Comparison of ENCODE assay signal across 24 mouse cellular contexts in the genomic region with DNA sequence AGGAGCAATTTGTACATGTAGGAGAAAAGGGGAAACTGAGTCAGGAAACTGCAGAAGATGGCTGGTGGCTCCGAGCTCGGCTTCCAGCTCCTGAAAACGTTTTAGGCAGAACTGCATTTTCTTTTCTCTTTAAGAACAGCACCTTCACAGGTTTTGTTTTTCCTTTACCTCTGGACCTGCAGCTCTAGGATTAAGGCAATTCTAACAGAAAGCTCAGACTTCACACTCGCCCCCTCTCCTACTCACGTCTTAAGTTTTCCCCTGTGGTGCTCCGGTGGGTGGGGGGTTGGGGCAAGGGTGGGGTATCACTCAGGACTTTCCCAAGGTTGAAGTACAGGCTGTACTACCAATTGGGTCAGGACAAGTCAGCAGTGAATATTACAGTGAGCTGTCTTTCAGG. TPM values are rescaled to one million over a fixed set of nuclear protein-coding genes. Genes with fewer than 3 reads are reported as not detected.
DNase-seq lines count a peak whose midpoint lies in the region; ATAC-seq and TF ChIP-seq lines count a peak whose summit lies in the region.
"Had no signal": no experiment of that assay in that cellular context is flagged by ENCODE, and none has a peak within 500 bp of the region (broad histone marks: within the 10 kb centered on the region; RNA-seq: fewer than 3 reads in every experiment).

No protein-coding gene starts in this region.

- H3K36me3 ChIP-seq in forebrain, embryonic 11.5 days (ENCODE audit: control insufficient read depth, insufficient read depth, low read length) = no peaks in the 10 kb centered on the region
- no peaks in the 10 kb centered on the region for H3K36me3 ChIP-seq in forebrain, embryonic 10.5 days (replicated peaks)
- H3K36me3 ChIP-seq in intestine, embryonic 16.5 days (ENCODE audit: control insufficient read depth, insufficient read depth, low read length) = no peaks in the 10 kb centered on the region
- H3K36me3 ChIP-seq in small intestine, adult 2 months (ENCODE audit: control insufficient read depth, insufficient read depth, low read length) = no peaks in the 10 kb centered on the region
- no peaks in the 10 kb centered on the region for H3K36me3 ChIP-seq in kidney, embryonic 16.5 days (ENCODE audit: insufficient read depth, low read length)
- H3K36me3 ChIP-seq: embryonic facial prominence, embryonic 10.5 days; forebrain, embryonic 15.5 days; G1E; heart, embryonic 12.5 days; hindbrain, embryonic 15.5 days had no signal

- no peak for TF ChIP-seq CTCF in small intestine, adult 2 months (IDR thresholded peaks at IDR 0.05; ENCODE audit: extremely low read depth, insufficient read length, insufficient replicate concordance, low read depth, low read length)

- no peak overlapping the region for H3K9ac ChIP-seq in forebrain, embryonic 11.5 days (ENCODE audit: low read length)
- H3K9ac ChIP-seq in intestine, embryonic 16.5 days (ENCODE audit: low read depth, low read length) = no peak overlapping the region
- H3K9ac ChIP-seq in kidney, embryonic 16.5 days (replicated peaks; ENCODE audit: low read length) = no peak overlapping the region
- H3K9ac ChIP-seq: forebrain, embryonic 15.5 days; heart, embryonic 12.5 days; hindbrain, embryonic 15.5 days had no signal

- no peak overlapping the region for H3K4me2 ChIP-seq in forebrain, embryonic 11.5 days (ENCODE audit: low read depth, low read length, severe bottlenecking)
- 0 out of 2 replicates have a peak overlapping the region, but pooled peaks have one; percentile 16 for H3K4me2 ChIP-seq in intestine, embryonic 16.5 days (ENCODE audit: low read depth, low read length)
- no peak overlapping the region; the same call in 1 of the 2 replicates for H3K4me2 ChIP-seq in kidney, embryonic 16.5 days (replicated peaks; ENCODE audit: low read depth, low read length)
- H3K4me2 ChIP-seq: forebrain, embryonic 15.5 days; heart, embryonic 12.5 days; hindbrain, embryonic 15.5 days had no signal

- no peak overlapping the region for H3K27ac ChIP-seq in forebrain, embryonic 11.5 days (ENCODE audit: low read depth, low read length)
- H3K27ac ChIP-seq in forebrain, embryonic 10.5 days = no peak overlapping the region
- H3K27ac ChIP-seq in intestine, embryonic 16.5 days (ENCODE audit: low read length) = no peak overlapping the region
- no peak overlapping the region for H3K27ac ChIP-seq in small intestine, adult 2 months (ENCODE audit: insufficient read depth, low read depth, low read length)
- no peak overlapping the region for H3K27ac ChIP-seq in kidney, embryonic 16.5 days (ENCODE audit: low read length)
- H3K27ac ChIP-seq: embryonic facial prominence, embryonic 10.5 days; forebrain, embryonic 15.5 days; hindbrain, embryonic 15.5 days had no signal

- DNase-seq in forebrain, embryonic 11.5 days (ENCODE audit: low spot score) = peak; percentile 15
- no peak for DNase-seq in forebrain, embryonic 10.5 days (ENCODE audit: extremely low spot score, low spot score)
- DNase-seq in urinary bladder, postnatal 4 days (ENCODE audit: low spot score in 2 of 2) = peak; percentile 12 to 52
- no peak for DNase-seq in urinary bladder, adult 2 months (ENCODE audit: low spot score)
- DNase-seq in spleen, postnatal 10 days (ENCODE audit: low spot score in 2 of 2) = no peak
- DNase-seq: adrenal gland, postnatal 14 days; B cell, adult 2 months; cerebellum, adult 18-20 months; cerebellum, adult 9-11 months; cerebellum, postnatal 36 days; heart, postnatal 36 days had no signal

- no peaks in the 10 kb centered on the region for H3K27me3 ChIP-seq in forebrain, embryonic 11.5 days (ENCODE audit: control insufficient read depth, insufficient read depth, low read length)
- H3K27me3 ChIP-seq in forebrain, embryonic 10.5 days (ENCODE audit: poor library complexity, severe bottlenecking) = no peaks in the 10 kb centered on the region
- H3K27me3 ChIP-seq in intestine, embryonic 16.5 days (replicated peaks; ENCODE audit: control insufficient read depth, insufficient read depth, low read length) = no peaks in the 10 kb centered on the region
- H3K27me3 ChIP-seq in small intestine, adult 2 months (ENCODE audit: control insufficient read depth, insufficient read depth, low read length) = no peaks in the 10 kb centered on the region
- no peaks in the 10 kb centered on the region for H3K27me3 ChIP-seq in kidney, embryonic 16.5 days (ENCODE audit: insufficient read depth, low read length)
- H3K27me3 ChIP-seq: forebrain, embryonic 15.5 days; hindbrain, embryonic 15.5 days had no signal

- no peaks in the 10 kb centered on the region for H3K4me1 ChIP-seq in forebrain, embryonic 11.5 days (replicated peaks; ENCODE audit: control insufficient read depth, insufficient read depth, low read length)
- no peaks in the 10 kb centered on the region for H3K4me1 ChIP-seq in forebrain, embryonic 10.5 days
- no peaks in the 10 kb centered on the region for H3K4me1 ChIP-seq in intestine, embryonic 16.5 days (ENCODE audit: control insufficient read depth, insufficient read depth, low read length)
- peaks cover 12% of the 10 kb centered on the region; the same call in 1 of the 2 replicates for H3K4me1 ChIP-seq in small intestine, adult 2 months (ENCODE audit: control insufficient read depth, insufficient read depth, insufficient read length, low read length)
- no peaks in the 10 kb centered on the region for H3K4me1 ChIP-seq in kidney, embryonic 16.5 days (ENCODE audit: insufficient read depth, low read length)
- H3K4me1 ChIP-seq: embryonic facial prominence, embryonic 10.5 days; forebrain, embryonic 15.5 days; heart, embryonic 12.5 days; hindbrain, embryonic 15.5 days had no signal

- ATAC-seq in forebrain, embryonic 11.5 days (replicated peaks; ENCODE audit: low FRiP score) = no peak
- ATAC-seq in intestine, embryonic 16.5 days = no peak
- no peak for ATAC-seq in kidney, embryonic 16.5 days (ENCODE audit: low FRiP score, low TSS enrichment)
- ATAC-seq: CD4-positive, CD25-positive, alpha-beta regulatory T cell, adult 4 months; forebrain, embryonic 15.5 days had no signal

- no peak overlapping the region for H3K4me3 ChIP-seq in forebrain, embryonic 11.5 days (ENCODE audit: low read depth, low read length)
- H3K4me3 ChIP-seq in forebrain, embryonic 10.5 days = no peak overlapping the region
- no peak overlapping the region for H3K4me3 ChIP-seq in intestine, embryonic 16.5 days (ENCODE audit: low read length)
- H3K4me3 ChIP-seq in small intestine, adult 2 months (ENCODE audit: low read depth, low read length) = peak overlapping the region; percentile 31; the same call in 1 of the 2 replicates
- no peak overlapping the region for H3K4me3 ChIP-seq in kidney, embryonic 16.5 days (ENCODE audit: low read length)
- H3K4me3 ChIP-seq: embryonic facial prominence, embryonic 10.5 days; forebrain, embryonic 15.5 days; heart, embryonic 12.5 days; hindbrain, embryonic 15.5 days had no signal

- no peak for TF ChIP-seq POLR2A in small intestine, adult 2 months (IDR thresholded peaks at IDR 0.05; ENCODE audit: low read depth, low read length)

- no peaks in the 10 kb centered on the region for H3K9me3 ChIP-seq in forebrain, embryonic 11.5 days (ENCODE audit: control insufficient read depth, low read length)
- H3K9me3 ChIP-seq in forebrain, embryonic 10.5 days = no peaks in the 10 kb centered on the region
- no peaks in the 10 kb centered on the region for H3K9me3 ChIP-seq in intestine, embryonic 16.5 days (ENCODE audit: control insufficient read depth, low read length)
- no peaks in the 10 kb centered on the region for H3K9me3 ChIP-seq in kidney, embryonic 16.5 days (ENCODE audit: low read length)
- H3K9me3 ChIP-seq: embryonic facial prominence, embryonic 10.5 days; forebrain, embryonic 15.5 days; G1E; hindbrain, embryonic 15.5 days had no signal

- 56% methylated on average over 6 of the region's 6 CpGs for WGBS in forebrain, embryonic 11.5 days
- WGBS in forebrain, embryonic 10.5 days = 54% methylated on average over 6 of the region's 6 CpGs
- WGBS in intestine, embryonic 16.5 days = 45% methylated on average over 6 of the region's 6 CpGs
- WGBS in small intestine, adult 2 months = 49% methylated on average over 6 of the region's 6 CpGs
- 56% methylated on average over 6 of the region's 6 CpGs for WGBS in kidney, embryonic 16.5 days

RNA-seq across cellular contexts. Expression of a gene that starts 0.4 kb away (rescaled TPM):
- polyA plus RNA-seq in forebrain, embryonic 11.5 days (2014; fragmentation: Nextera tagmentation; extraction: Ambion mirVana) = not detected in 2 replicates
- polyA plus RNA-seq in forebrain, embryonic 10.5 days (2016; fragmentation: Nextera tagmentation; extraction: Ambion mirVana) = 0.12 TPM in 1 of 2 replicates, not detected in the other
- 2.4 and 3.1 TPM in 2 replicates for polyA plus RNA-seq in urinary bladder, adult 2 months (2012; rRNA removed)
- 1.5 and 2.6 TPM in 2 replicates for polyA plus RNA-seq in intestine, embryonic 16.5 days (2015; fragmentation: Nextera tagmentation; extraction: Ambion mirVana)
- polyA plus RNA-seq in small intestine, adult 2 months (2012; rRNA removed) = 6.7 and 30.1 TPM in 2 replicates
- polyA plus RNA-seq in kidney, embryonic 16.5 days (2015; fragmentation: Nextera tagmentation; extraction: Ambion mirVana) = 0.46 and 0.58 TPM in 2 replicates
- polyA plus RNA-seq: embryonic facial prominence, embryonic 10.5 days; G1E; heart, embryonic 12.5 days had no signal

RNA-seq across cellular contexts. Expression of a gene that starts 19.5 kb away (rescaled TPM):
- polyA plus RNA-seq in forebrain, embryonic 11.5 days (2014; fragmentation: Nextera tagmentation; extraction: Ambion mirVana) = 0.35 and 0.60 TPM in 2 replicates
- polyA plus RNA-seq in forebrain, embryonic 10.5 days (2016; fragmentation: Nextera tagmentation; extraction: Ambion mirVana) = 0.33 and 0.70 TPM in 2 replicates
- polyA plus RNA-seq in urinary bladder, adult 2 months (2012; rRNA removed) = 5.3 and 5.7 TPM in 2 replicates
- polyA plus RNA-seq in intestine, embryonic 16.5 days (2015; fragmentation: Nextera tagmentation; extraction: Ambion mirVana) = 8.9 and 9.8 TPM in 2 replicates
- 11.5 and 55.5 TPM in 2 replicates for polyA plus RNA-seq in small intestine, adult 2 months (2012; rRNA removed)
- 1.8 and 2.3 TPM in 2 replicates for polyA plus RNA-seq in kidney, embryonic 16.5 days (2015; fragmentation: Nextera tagmentation; extraction: Ambion mirVana)

RNA-seq across cellular contexts. Expression of a gene that starts 26.5 kb away (rescaled TPM):
- not detected in 2 replicates for polyA plus RNA-seq in forebrain, embryonic 11.5 days (2014; fragmentation: Nextera tagmentation; extraction: Ambion mirVana)
- not detected in 2 replicates for polyA plus RNA-seq in forebrain, embryonic 10.5 days (2016; fragmentation: Nextera tagmentation; extraction: Ambion mirVana)
- polyA plus RNA-seq in urinary bladder, adult 2 months (2012; rRNA removed) = not detected in 2 replicates
- 0.06 TPM in 1 of 2 replicates, not detected in the other for polyA plus RNA-seq in intestine, embryonic 16.5 days (2015; fragmentation: Nextera tagmentation; extraction: Ambion mirVana)
- polyA plus RNA-seq in small intestine, adult 2 months (2012; rRNA removed) = 0.13 and 0.18 TPM in 2 replicates
- polyA plus RNA-seq in kidney, embryonic 16.5 days (2015; fragmentation: Nextera tagmentation; extraction: Ambion mirVana) = not detected in 2 replicates
- polyA plus RNA-seq: CD4-positive, CD25-positive, alpha-beta regulatory T cell, adult 4 months; embryonic facial prominence, embryonic 10.5 days; embryonic facial prominence, embryonic 14.5 days; forebrain, embryonic 15.5 days; G1E; gonadal fat pad, adult 2 months; heart, embryonic 12.5 days; hindbrain, embryonic 11.5 days; hindbrain, embryonic 15.5 days had no signal

RNA-seq across cellular contexts. Expression of a gene that starts 26.6 kb away (rescaled TPM):
- polyA plus RNA-seq in forebrain, embryonic 11.5 days (2014; fragmentation: Nextera tagmentation; extraction: Ambion mirVana) = not detected in 2 replicates
- polyA plus RNA-seq in forebrain, embryonic 10.5 days (2016; fragmentation: Nextera tagmentation; extraction: Ambion mirVana) = not detected in 2 replicates
- not detected in 2 replicates for polyA plus RNA-seq in urinary bladder, adult 2 months (2012; rRNA removed)
- not detected in 2 replicates for polyA plus RNA-seq in intestine, embryonic 16.5 days (2015; fragmentation: Nextera tagmentation; extraction: Ambion mirVana)
- polyA plus RNA-seq in small intestine, adult 2 months (2012; rRNA removed) = not detected in 2 replicates
- not detected in 2 replicates for polyA plus RNA-seq in kidney, embryonic 16.5 days (2015; fragmentation: Nextera tagmentation; extraction: Ambion mirVana)
- polyA plus RNA-seq: CD4-positive, CD25-positive, alpha-beta regulatory T cell, adult 4 months; embryonic facial prominence, embryonic 10.5 days; embryonic facial prominence, embryonic 14.5 days; forebrain, embryonic 15.5 days; G1E; gonadal fat pad, adult 2 months; heart, embryonic 12.5 days; heart, embryonic 16.5 days; hindbrain, embryonic 11.5 days; hindbrain, embryonic 15.5 days had no signal

RNA-seq across cellular contexts. Expression of a gene that starts 40.7 kb away (rescaled TPM):
- not detected in 2 replicates for polyA plus RNA-seq in forebrain, embryonic 11.5 days (2014; fragmentation: Nextera tagmentation; extraction: Ambion mirVana)
- polyA plus RNA-seq in forebrain, embryonic 10.5 days (2016; fragmentation: Nextera tagmentation; extraction: Ambion mirVana) = not detected in 2 replicates
- 0.15 and 0.16 TPM in 2 replicates for polyA plus RNA-seq in urinary bladder, adult 2 months (2012; rRNA removed)
- 0.20 TPM in 1 of 2 replicates, not detected in the other for polyA plus RNA-seq in intestine, embryonic 16.5 days (2015; fragmentation: Nextera tagmentation; extraction: Ambion mirVana)
- polyA plus RNA-seq in small intestine, adult 2 months (2012; rRNA removed) = 0.19 TPM in 1 of 2 replicates, not detected in the other
- polyA plus RNA-seq in kidney, embryonic 16.5 days (2015; fragmentation: Nextera tagmentation; extraction: Ambion mirVana) = 0.21 TPM in 1 of 2 replicates, not detected in the other
- polyA plus RNA-seq: CD4-positive, CD25-positive, alpha-beta regulatory T cell, adult 4 months; embryonic facial prominence, embryonic 10.5 days; forebrain, embryonic 15.5 days; G1E; gonadal fat pad, adult 2 months; heart, embryonic 12.5 days; hindbrain, embryonic 11.5 days; hindbrain, embryonic 15.5 days had no signal

Comparison
In these comparisons a context has a peak if more than half of its experiments do, and no peak if none do; other contexts are left out.
1. DNase-seq: peak in forebrain, embryonic 11.5 days (single experiment) and urinary bladder, postnatal 4 days (2 of 2); none in forebrain, embryonic 10.5 days (single experiment), urinary bladder, adult 2 months (single experiment) and spleen, postnatal 10 days (0 of 2).